Mouse (Mus musculus) retina, adult 2 months (tissue): ENCODE results near the gene Mfsd6.
"Not testable (repeated sequence)": the region's sequence is repeated elsewhere in the genome, so short reads cannot be mapped to it uniquely, and the experiment has no call there.

Experiments
- DNase-seq: peaks from one replicate; pipeline ENCODE4 v3.0.0-alpha.2; 2012; ENCODE audit warnings: low read depth, low spot score

The Mfsd6 gene

DNA sequence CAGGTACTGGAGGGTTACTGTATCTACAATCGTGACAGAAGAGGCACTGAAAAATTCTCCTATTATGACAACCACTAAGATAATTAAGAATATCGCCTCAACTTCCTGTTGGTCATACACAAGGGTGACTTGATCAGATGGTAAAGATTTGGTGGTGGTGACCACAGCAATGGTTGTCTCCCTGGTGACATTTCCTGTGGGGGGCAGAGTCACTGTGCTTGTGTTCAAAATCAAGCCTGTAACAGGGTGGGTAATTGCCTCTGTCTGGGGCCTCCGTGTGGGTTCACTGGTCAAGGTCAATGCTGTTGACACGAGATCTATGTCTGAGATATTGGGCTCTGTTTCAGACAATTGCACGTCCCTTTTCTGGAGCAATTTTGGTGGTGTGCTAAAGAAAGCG is 18.5 kb downstream of the Mfsd6 start:
- DNase-seq: no peak

DNA sequence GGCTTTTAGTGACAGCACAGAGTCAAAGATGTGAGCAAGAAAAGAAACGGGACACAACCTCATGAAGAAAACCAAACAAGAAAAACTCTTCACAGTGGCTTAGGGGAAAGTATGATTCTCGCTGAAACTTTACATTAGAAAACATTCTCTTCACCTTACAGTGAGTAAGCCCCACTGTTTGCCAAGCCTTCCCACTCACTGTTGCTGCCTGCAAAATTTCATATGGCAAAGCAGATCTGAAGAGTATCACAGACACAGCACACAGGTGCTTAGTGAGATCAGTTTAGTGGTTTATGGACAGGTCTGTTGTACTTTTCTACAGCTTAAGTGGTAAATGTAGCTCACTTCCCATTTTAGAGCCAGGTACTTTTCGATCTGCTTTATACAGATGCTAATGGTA is 20.2 kb downstream of the Mfsd6 start:
- no peak for DNase-seq

DNA sequence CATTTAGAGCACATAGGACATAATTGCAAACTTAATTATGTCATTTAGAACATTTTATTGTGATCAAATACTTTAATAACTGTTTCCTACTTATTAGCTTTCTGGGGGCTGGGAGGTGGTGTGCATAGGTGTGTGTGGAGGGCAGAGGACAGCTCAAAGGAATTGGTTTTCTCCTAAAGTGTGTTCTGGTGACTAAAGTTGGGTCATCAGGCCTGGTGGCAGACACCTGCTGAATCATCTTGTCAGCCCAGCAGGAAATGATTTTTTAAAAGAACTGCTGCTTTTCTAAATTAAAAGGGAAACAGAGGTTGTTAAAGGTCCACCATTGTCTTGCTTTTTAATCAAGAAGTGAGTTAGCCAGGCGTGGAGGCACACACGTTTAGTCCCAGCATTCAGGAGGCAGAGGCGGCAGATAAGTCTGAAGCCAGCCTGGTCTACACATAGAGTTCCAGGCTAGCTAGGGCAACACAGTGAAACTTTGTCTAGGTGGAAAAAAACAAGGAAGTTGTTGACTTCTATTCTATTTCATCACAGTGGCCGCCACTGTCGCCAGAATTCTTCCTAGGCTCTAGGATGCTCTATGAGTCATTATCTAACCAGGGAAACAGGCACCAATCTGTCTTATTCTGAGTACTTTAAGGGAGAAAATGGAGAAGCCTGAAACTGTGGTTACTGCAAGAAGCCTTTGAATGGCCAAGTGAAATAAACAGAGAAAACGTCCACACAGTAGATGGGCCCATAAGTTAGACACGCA is 24.3 kb downstream of the Mfsd6 start:
- DNase-seq: no peak

DNA sequence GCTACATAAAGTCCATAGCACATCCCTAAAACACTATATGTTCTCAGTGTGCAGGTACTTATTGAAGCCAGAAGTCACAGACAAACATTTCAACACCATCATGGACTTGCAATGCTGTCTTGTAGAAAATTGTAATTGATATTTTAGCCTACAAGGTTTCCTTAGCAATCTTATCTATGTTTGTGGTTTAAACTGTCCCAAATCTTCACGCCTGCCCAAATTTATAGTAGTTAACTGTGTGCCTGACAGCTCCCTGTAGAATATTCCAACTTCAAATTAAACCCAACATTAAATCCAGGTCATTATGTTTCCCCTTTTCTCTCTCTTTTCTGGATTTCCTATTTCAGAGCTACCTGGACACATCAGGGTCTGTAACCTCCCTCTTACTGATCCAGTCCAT is 25.3 kb downstream of the Mfsd6 start:
- no peak for DNase-seq

DNA sequence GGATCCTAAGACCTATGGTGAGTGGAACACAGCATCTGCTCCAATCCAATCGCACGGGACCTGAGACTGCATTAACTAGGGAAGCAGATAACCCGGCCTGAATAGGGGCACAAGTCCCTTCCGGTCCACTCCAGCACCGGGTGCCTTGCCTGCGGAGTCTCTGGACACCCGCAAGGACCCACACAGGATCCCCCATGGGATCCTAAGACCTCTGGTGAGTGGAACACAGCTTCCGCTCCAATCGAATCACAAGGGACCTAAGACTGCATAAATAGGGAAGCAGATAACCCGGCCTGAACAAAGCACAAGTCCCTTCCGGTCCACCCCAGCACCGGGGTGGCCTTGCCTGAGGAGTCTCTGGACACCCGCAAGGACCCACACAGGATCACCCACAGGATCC is 32.8 kb downstream of the Mfsd6 start:
- DNase-seq: not testable (repeated sequence)

DNA sequence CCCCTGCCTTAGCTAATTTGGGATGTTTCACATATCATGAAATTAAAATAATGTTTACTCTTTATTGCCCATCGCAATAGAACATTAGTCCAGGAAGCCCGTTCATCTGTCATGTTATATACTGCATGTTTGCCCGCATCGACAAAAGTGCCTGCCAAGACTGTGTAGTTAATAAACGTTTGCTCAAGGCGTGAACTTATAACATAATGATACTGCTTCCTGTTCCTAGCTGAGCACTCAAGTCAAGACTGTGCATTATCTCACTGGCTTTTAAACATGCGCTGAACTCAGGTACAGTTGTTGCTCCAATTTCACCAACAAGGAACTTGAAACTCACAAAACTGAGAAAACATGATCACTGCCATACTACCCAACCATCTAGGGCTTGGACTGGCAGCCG is 39.6 kb downstream of the Mfsd6 start:
- DNase-seq: no peak

DNA sequence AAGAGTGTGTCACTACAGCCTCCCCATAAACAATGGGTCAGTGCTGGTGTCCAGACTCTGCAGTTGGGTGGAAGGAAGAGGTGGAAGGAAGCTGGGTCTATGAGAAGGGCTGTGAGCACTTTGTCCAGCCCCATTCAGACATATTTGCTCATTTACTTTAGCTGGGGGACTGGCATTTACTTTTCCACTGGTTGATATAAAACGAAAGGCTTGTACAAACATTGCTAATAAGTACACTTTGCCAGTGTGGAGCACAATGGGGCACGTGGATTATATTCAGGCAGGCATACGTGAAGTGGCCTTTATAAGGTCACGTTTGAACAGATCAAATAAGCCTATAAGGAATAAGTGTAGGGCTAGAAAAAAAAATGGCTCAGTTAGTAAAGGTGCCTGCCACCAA is 43.7 kb downstream of the Mfsd6 start:
- no peak for DNase-seq

DNA sequence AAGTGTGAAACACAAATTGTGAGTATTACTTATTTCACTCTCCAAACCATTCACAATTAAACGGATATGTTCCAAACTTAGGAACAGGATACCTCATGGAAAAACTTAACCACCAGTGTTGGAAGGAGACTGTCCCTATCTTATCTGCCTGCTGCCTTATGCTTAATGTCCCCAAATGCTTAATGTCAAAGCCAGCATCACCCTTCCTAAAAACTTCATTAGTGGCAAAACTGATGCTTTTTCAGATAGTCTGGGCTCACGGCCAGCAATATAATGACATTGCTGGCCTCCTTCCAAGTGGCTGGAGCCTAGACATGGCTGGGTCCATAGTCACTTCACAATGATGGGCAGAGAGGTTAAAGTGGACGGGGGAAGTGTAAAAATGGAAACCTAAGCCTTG is 50.6 kb downstream of the Mfsd6 start:
- no peak for DNase-seq

DNA sequence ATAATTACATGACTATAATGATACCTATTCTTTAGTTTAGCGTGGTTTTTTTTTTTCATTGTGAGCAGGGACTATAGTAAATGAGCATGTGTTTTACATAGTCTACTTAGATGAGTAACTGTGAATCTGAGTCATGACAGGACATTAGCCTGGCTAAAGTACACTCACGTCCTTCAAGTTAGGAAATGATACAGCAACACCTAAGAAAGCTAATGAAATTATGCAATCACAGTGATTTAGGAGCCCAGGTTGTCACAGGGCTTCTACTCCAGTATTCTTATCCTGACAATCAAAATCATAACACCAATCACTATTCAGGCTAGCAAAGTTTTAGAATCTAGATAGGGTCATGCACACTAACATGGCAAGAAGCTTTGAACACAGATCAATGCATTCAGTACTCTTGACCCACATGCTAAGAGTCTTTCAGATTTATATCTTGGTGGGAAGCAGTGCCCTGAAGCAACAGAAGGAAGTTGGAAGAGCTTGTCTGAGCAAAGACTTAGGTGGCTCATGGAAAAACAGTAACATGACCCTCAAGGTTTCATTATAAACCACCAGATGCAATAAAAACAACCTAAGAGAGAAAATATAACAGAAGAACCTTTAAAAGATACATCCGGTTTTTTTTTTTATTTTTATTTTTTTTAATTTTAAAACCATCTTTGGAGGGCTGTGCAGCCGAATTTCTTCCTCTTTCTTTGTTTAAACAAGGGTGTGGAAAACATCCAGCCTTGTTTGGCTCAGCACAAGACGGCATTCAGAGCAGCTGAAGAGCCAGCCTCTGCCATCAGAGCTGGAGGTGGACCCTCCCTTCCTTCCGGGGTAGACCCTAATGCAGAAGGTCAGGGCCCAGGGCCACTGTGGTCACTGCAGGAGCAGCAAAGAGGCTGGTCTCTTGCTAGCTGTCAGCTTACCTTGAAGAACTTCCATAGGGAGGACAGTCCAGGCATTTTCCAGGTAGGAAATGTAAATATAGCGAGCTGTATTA is 51.4 kb downstream of the Mfsd6 start:
- no peak for DNase-seq

DNA sequence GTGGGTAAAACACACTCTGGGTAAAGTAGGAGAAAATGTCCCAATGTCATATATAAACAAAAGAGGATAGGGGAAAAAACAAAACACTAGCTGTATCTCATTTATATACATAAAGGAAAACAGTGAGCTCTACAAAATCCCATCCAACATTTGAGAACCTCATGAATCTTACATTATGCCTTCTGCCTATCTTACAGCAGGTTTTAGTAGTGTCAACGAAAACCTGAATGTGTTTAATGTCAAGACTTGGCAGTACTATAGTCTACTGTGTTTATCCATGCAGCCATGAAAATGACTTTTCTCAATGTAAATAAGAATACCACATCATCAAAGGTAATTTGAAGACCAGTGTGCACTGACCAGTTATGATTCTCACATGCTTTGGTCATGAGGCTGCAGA is 57.3 kb downstream of the Mfsd6 start:
- DNase-seq: no peak

DNA sequence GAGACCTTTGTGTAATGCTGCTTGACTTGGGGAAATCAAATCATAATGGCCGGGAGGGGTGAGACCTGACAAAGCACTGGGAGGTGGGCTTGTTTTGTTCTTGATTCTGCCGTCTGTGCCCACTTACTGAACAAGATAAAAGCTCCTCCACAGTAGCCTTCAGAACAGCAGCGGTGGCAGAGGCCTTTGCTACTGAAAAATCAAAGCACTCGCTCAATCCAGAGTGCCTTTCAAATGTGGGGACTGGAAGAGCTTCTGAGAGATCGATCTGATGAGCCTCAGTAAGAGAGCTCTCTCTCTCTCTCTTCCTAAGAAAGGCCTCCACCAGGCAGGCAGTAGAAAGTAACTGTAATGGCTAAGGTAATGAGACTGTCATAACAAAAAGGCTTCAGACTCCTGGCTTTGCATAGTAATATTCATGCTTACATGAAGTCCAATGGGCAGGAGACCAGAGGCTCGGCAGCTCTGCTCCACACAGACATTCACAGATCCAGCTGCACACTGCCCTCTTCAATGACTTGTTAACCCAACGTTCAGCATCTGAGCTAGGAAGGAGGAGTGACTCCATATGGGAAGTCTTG is 58.4 kb downstream of the Mfsd6 start:
- DNase-seq: no peak

DNA sequence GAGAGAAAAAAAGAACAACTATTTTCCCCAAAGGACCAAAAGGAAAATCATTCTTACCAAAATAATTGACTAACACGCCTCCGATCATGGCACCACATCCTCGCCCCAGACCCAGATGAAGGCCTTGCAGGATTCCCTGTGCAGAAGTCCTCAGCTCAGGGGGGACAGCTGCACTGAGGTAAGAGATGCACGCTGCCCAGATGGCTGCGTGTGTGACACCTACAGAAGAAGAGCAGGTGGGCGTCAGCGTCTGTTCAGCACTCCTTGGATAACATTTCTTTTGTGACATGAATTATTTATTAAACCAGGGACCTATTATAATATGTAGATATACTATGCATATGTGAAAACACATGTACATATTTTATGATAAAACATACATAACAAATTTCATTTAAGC is 64.0 kb downstream of the Mfsd6 start:
- no peak for DNase-seq

DNA sequence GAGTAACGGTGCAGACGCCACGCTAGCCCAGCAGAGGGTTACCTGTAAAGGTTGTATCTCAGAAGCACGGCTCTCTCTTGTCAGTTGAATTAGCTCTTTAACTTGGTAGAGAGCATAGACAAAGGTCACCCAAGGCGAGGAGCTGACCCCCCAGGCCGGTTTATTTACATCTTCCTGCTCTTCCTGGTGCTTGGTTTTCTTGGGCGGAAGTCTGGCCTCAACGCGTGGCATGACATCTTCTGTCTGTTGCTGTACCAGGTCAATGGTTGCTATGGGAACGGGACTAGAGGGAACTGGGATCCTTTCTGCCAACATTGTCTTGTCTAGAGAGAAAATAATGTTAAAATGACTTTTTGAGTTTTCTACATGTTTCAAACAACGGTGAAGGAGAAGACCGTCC is 66.5 kb downstream of the Mfsd6 start:
- DNase-seq: no peak

DNA sequence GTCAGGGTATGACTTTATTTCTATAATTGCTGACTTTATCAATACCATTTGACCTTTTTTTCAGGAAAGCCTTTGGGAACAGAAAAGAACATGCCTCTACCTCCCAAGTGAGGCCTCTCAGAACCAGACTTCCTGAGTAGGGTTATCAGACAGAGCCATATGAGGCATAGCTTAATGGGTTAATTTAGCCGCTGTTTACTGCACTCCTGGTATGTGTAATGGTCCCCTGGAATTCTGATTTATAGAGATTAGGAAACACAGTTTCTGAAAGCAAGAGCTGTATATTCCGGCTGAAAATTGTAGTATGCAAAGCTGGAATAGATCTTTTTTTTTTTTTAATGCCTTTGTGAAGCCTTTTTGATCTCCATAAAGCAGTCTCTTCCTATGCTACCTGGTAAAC is 67.0 kb downstream of the Mfsd6 start:
- no peak for DNase-seq

DNA sequence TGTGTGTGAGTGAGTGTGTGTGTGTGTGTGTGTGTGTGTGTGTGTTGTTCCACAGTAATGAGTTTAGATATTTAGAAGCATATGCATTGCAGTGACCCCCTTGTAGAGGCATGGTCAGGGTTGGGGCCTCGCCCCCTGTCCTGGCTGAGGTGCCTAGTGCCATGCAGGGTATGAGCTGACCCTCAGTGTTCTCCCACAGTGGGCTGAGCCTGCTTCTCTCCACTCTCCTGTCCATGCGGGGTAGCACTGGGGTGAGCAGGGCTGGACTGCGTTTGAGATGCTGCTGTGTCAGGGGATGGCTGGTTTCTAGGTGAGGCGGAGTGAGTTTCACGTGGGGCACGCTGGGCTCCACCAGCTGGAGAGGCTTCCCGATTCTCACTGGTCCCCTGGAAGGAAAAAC is 69.1 kb downstream of the Mfsd6 start:
- no peak for DNase-seq

DNA sequence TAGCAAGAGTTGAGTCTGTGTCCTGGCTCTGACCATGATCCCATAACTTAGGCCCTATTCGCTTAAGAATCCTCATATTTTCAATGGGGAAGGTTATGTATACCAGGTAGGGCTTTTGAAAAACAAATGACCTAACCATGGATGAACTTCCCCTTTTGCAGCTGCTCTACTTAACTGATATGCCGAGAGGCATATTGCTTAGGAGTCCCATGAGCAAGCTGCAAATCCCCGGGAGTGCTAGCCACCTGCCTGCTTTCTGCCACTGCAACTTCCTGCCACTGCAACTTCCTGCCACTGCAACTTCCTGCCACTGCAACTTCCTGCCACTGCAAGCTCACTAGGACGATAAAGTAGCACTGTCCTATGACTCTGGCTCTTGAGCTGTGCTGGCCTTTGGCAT is 72.1 kb downstream of the Mfsd6 start:
- DNase-seq: no peak

DNA sequence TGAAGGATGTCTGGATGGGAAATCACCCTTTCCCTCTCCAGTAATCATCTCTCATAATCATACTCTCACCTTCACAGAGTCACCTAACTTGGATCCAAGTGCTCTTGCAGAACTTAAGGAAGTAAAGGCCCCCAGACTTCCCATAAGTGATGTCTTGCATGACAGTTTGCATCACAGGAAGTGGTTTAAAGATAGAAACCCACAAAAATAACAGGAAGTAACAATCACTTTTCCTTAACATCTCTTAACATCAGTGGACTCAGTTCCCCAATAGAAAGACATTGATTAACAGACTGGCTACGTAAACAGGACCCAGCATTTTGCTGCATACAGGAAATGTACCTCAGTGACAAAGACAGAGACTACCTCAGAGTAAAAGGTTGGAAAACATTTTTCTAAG is 73.9 kb downstream of the Mfsd6 start:
- DNase-seq: no peak

DNA sequence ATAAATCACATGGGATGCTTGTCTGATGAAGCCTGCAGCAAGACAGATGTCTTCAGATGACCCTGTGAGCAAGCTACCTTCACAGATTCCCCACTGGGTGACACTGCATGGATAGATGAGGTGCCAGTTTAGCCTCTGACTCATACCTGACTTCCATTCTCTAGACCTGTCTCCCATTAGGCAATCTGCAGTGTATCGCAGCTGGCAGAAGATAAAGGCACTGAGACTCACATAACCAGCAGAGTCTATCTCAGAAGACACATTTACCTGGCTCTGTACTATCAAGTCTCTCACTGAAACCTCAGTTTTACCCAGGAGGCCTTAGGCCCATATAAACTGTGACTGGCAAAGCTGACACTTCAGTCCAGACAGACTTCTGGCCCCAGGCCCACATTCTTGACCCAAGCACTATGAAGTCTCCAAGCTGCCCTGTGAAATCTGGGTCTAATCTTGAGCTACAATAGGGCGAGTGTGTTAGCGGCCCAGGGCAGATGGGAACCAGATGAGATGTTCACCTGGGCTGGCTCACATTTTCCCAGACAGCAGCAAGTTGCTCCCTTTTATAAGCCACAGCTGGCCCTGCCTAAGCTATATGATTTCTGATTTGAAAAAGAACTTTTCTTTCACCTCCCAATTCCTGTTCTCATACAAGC is 74.5 kb downstream of the Mfsd6 start:
- no peak for DNase-seq

DNA sequence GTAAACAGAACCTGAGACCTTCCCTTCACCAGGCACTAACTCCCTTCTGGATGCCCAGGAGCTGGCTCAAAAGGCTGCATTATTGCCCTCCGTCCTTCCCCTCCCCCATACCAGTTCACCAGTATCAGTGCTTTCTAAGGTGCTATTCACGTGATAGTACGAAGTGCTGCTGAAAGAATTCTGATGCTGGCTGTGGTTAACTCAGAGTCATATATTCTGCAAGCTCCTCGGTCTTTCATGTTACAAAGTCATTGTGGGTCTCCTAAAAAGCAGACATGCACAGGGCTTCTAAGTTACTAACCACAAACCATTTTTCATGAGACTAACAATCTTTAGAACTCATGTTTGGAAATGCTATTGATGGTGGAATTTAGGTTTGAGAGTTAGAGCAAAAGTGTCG is 77.2 kb downstream of the Mfsd6 start:
- no peak for DNase-seq

DNA sequence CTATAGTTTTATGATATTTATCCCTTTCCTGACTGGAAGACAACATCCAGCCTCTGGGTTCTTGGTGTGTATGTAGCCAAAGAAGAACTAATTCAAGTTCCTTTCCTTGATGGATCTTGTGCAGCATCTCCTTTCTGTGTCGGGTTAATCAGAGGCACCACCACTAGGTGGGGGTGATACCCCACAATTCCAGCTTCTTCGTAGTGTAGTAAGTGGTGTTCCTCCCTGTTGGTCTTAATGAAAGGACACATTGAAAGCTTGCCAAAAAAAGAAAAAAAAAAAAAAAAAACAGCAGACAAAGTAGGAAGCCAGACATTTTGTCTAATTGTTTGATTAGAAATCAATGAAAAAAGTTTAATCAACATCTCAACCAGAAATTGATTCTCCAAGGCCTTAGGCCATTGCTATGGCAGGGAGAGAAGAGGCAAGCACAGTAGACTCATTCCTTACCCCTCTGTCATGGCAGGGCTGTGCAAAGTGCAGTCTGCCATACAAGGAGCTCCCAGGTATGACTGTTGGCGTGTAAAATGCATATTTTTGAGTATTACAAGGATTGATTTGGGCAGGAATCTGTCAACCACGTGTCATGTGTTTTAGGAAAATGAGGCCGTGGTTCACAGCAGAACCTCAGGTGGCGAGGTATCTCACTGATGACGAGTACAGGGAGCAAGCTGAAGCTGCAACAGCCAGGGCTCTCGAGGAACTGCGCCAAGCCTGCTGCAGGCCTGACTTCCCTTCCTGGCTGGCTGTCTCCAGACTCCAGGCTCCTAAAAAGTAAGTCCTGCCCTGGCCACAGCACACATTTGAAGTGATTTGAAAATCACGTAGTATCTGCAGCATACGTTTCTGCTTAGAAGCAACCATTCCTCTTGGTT is 78.9 kb downstream of the Mfsd6 start:
- DNase-seq: peak; percentile 36

DNA sequence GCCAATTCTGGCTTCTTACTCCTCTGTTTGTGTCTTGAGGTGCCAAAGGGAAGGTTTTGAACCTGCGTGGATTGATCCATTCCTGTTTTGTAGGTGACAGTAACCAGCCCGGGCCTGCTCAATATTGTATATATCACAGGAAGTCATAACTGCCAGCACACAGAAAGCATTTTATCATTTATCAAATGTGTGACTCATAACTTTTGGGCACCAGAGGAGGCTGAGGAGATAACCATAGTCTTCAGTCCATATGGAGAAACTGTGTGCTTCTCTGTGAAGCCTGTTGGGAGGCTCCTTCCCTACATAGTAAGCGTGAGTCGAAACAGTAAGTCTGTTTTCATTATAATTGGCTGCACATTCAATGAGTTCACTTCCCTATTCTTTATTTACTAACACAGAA is 86.5 kb downstream of the Mfsd6 start:
- no peak for DNase-seq
